Comparison of ENCODE assay signal across 19 mouse cellular contexts in genomic region chr2:157132686-157133540, GRCm38 (mm10). TPM values are rescaled to one million over a fixed set of nuclear protein-coding genes. Genes with fewer than 3 reads are reported as not detected.
DNase-seq lines count a peak whose midpoint lies in the region; ATAC-seq lines count a peak whose summit lies in the region.
"Had no signal": no experiment of that assay in that cellular context is flagged by ENCODE, and none has a peak within 500 bp of the region (broad histone marks: within the 10 kb centered on the region; RNA-seq: fewer than 3 reads in every experiment).

No protein-coding gene starts in this region.

- H3K4me1 ChIP-seq in heart, embryonic 10.5 days, result 0 out of 2 replicates have a peak, but pooled peaks cover 3% of the 10 kb centered on the region
- H3K4me1 ChIP-seq in midbrain, embryonic 11.5 days (ENCODE audit: control insufficient read depth, insufficient read depth, low read length), result peaks cover 3% of the 10 kb centered on the region; the same call in 1 of the 2 replicates
- peaks cover 9% of the 10 kb centered on the region for H3K4me1 ChIP-seq in midbrain, embryonic 15.5 days
- peaks cover 48% of the 10 kb centered on the region for H3K4me1 ChIP-seq in liver, embryonic 12.5 days

- H3K9ac ChIP-seq in midbrain, embryonic 11.5 days (ENCODE audit: low read length), result no peak overlapping the region
- H3K9ac ChIP-seq in midbrain, embryonic 15.5 days, result no peak overlapping the region
- peak overlapping the region; percentile 35; the same call in 1 of the 2 replicates for H3K9ac ChIP-seq in liver, embryonic 12.5 days
- H3K9ac ChIP-seq: embryonic facial prominence, embryonic 15.5 days; hindbrain, embryonic 15.5 days; kidney, embryonic 15.5 days; limb, embryonic 15.5 days had no signal

- peak; percentile 9 for DNase-seq in heart, embryonic 10.5 days (ENCODE audit: low spot score)
- no peak for DNase-seq in heart, adult 18-20 months
- peak; percentile 49 for DNase-seq in midbrain, embryonic 11.5 days (ENCODE audit: low spot score, missing footprints)
- DNase-seq in urinary bladder, postnatal 25 days (ENCODE audit: low spot score), result no peak
- no peak for DNase-seq in left cerebral cortex, postnatal 4 days
- DNase-seq in kidney, postnatal 14 days, result no peak
- DNase-seq: cerebellum, postnatal 36 days; layer of hippocampus, adult 9-11 months; spleen, adult 18-20 months; thymus, postnatal 14 days had no signal

- intact Hi-C loops in left cerebral cortex, postnatal 4 days (cut with DNase I), result loop anchor here (5.0 kb wide), 1 partner anchor 449 kb away; no protein-coding TSS in a partner anchor

- no peak overlapping the region for H3K27ac ChIP-seq in heart, embryonic 10.5 days
- H3K27ac ChIP-seq in midbrain, embryonic 11.5 days (ENCODE audit: low read depth, low read length), result no peak overlapping the region
- no peak overlapping the region for H3K27ac ChIP-seq in midbrain, embryonic 15.5 days
- peak overlapping the region; percentile 54; the same call in 1 of the 2 replicates for H3K27ac ChIP-seq in liver, embryonic 12.5 days
- H3K27ac ChIP-seq: embryonic facial prominence, embryonic 15.5 days; hindbrain, embryonic 15.5 days; kidney, embryonic 15.5 days; limb, embryonic 15.5 days had no signal

- no peak overlapping the region for H3K4me2 ChIP-seq in midbrain, embryonic 11.5 days
- H3K4me2 ChIP-seq in midbrain, embryonic 15.5 days, result no peak overlapping the region
- peak overlapping the region; percentile 91 for H3K4me2 ChIP-seq in liver, embryonic 12.5 days

- 66% methylated on average over 3 of the region's 3 CpGs for WGBS in heart, embryonic 10.5 days
- WGBS in midbrain, embryonic 11.5 days, result 84% methylated on average over 3 of the region's 3 CpGs
- 88% methylated on average over 3 of the region's 3 CpGs for WGBS in midbrain, embryonic 15.5 days
- WGBS in liver, embryonic 12.5 days (ENCODE audit: insufficient replicate concordance), result 65% methylated on average over 3 of the region's 3 CpGs

- no peaks in the 10 kb centered on the region for H3K9me3 ChIP-seq in heart, embryonic 10.5 days
- no peaks in the 10 kb centered on the region for H3K9me3 ChIP-seq in midbrain, embryonic 11.5 days (ENCODE audit: control insufficient read depth, low read length)
- no peaks in the 10 kb centered on the region for H3K9me3 ChIP-seq in midbrain, embryonic 15.5 days
- no peaks in the 10 kb centered on the region for H3K9me3 ChIP-seq in liver, embryonic 12.5 days (replicated peaks)
- H3K9me3 ChIP-seq: embryonic facial prominence, embryonic 15.5 days; hindbrain, embryonic 15.5 days; kidney, embryonic 15.5 days; limb, embryonic 15.5 days had no signal

- no peak overlapping the region for H3K4me3 ChIP-seq in heart, embryonic 10.5 days
- H3K4me3 ChIP-seq in midbrain, embryonic 11.5 days (ENCODE audit: low read depth, low read length), result no peak overlapping the region
- H3K4me3 ChIP-seq in midbrain, embryonic 15.5 days, result no peak overlapping the region
- H3K4me3 ChIP-seq in liver, embryonic 12.5 days, result peak overlapping the region; percentile 88; the same call in 1 of the 2 replicates

- H3K27me3 ChIP-seq in heart, embryonic 10.5 days (ENCODE audit: insufficient read depth, poor library complexity, severe bottlenecking), result no peaks in the 10 kb centered on the region
- no peaks in the 10 kb centered on the region for H3K27me3 ChIP-seq in midbrain, embryonic 11.5 days (ENCODE audit: control insufficient read depth, insufficient read depth, low read length)
- no peaks in the 10 kb centered on the region for H3K27me3 ChIP-seq in midbrain, embryonic 15.5 days (replicated peaks)
- no peaks in the 10 kb centered on the region for H3K27me3 ChIP-seq in liver, embryonic 12.5 days (replicated peaks)
- H3K27me3 ChIP-seq: embryonic facial prominence, embryonic 15.5 days; hindbrain, embryonic 15.5 days; kidney, embryonic 15.5 days; limb, embryonic 15.5 days; Patski had no signal

- no peaks in the 10 kb centered on the region for H3K36me3 ChIP-seq in heart, embryonic 10.5 days
- no peaks in the 10 kb centered on the region for H3K36me3 ChIP-seq in midbrain, embryonic 11.5 days (ENCODE audit: control insufficient read depth, insufficient read depth, low read length)
- no peaks in the 10 kb centered on the region for H3K36me3 ChIP-seq in midbrain, embryonic 15.5 days (replicated peaks)
- H3K36me3 ChIP-seq in liver, embryonic 12.5 days, result peaks cover 12% of the 10 kb centered on the region; the same call in 1 of the 2 replicates
- H3K36me3 ChIP-seq: hindbrain, embryonic 15.5 days had no signal

- no peak for ATAC-seq in midbrain, embryonic 11.5 days (ENCODE audit: low FRiP score)
- no peak for ATAC-seq in midbrain, embryonic 15.5 days (replicated peaks)
- no peak for ATAC-seq in liver, embryonic 12.5 days
- ATAC-seq: Patski had no signal

RNA-seq across cellular contexts. Expression of gene Samhd1, which starts 2.2 kb away (rescaled TPM):
- 20.3 and 26.6 TPM in 2 replicates for polyA plus RNA-seq in heart, embryonic 10.5 days (2016; fragmentation: Nextera tagmentation; extraction: Ambion mirVana)
- 10 to 100 TPM; 21.7 to 26.3 TPM for total RNA-seq in heart, adult 18-20 months (2021)
- polyA plus RNA-seq in midbrain, embryonic 11.5 days (2014; fragmentation: Nextera tagmentation; extraction: Ambion mirVana), result 21.0 and 21.7 TPM in 2 replicates
- 9.4 and 9.9 TPM in 2 replicates for polyA plus RNA-seq in midbrain, embryonic 15.5 days (2015; fragmentation: Nextera tagmentation; extraction: Ambion mirVana)
- polyA plus RNA-seq in liver, embryonic 12.5 days (2016; fragmentation: Nextera tagmentation; extraction: Ambion mirVana), result 23.0 and 24.9 TPM in 2 replicates
- total RNA-seq in left cerebral cortex, postnatal 4 days (2021), result 10 to 100 TPM; 18.0 to 18.7 TPM

RNA-seq across cellular contexts. Expression of gene Tldc2, which starts 46.1 kb away (rescaled TPM):
- polyA plus RNA-seq in heart, embryonic 10.5 days (2016; fragmentation: Nextera tagmentation; extraction: Ambion mirVana), result not detected in 2 replicates
- total RNA-seq in heart, adult 18-20 months (2021), result not detected
- polyA plus RNA-seq in midbrain, embryonic 11.5 days (2014; fragmentation: Nextera tagmentation; extraction: Ambion mirVana), result not detected in 2 replicates
- polyA plus RNA-seq in midbrain, embryonic 15.5 days (2015; fragmentation: Nextera tagmentation; extraction: Ambion mirVana), result not detected in 2 replicates
- 0.29 TPM in 1 of 2 replicates, not detected in the other for polyA plus RNA-seq in liver, embryonic 12.5 days (2016; fragmentation: Nextera tagmentation; extraction: Ambion mirVana)
- total RNA-seq in left cerebral cortex, postnatal 4 days (2021), result not detected
- total RNA-seq: adrenal gland, adult 18-20 months had no signal
- polyA plus RNA-seq: embryonic facial prominence, embryonic 15.5 days; hindbrain, embryonic 15.5 days; limb, embryonic 15.5 days; myocyte had no signal

RNA-seq across cellular contexts. Expression of gene Soga1, which starts 53.9 kb away (rescaled TPM):
- 2.2 and 3.9 TPM in 2 replicates for polyA plus RNA-seq in heart, embryonic 10.5 days (2016; fragmentation: Nextera tagmentation; extraction: Ambion mirVana)
- total RNA-seq in heart, adult 18-20 months (2021), result 10 to 100 TPM; 10.4 to 11.0 TPM
- 5.2 and 6.0 TPM in 2 replicates for polyA plus RNA-seq in midbrain, embryonic 11.5 days (2014; fragmentation: Nextera tagmentation; extraction: Ambion mirVana)
- polyA plus RNA-seq in midbrain, embryonic 15.5 days (2015; fragmentation: Nextera tagmentation; extraction: Ambion mirVana), result 6.8 and 7.1 TPM in 2 replicates
- polyA plus RNA-seq in liver, embryonic 12.5 days (2016; fragmentation: Nextera tagmentation; extraction: Ambion mirVana), result 3.4 TPM in 2 replicates
- total RNA-seq in left cerebral cortex, postnatal 4 days (2021), result 100 to 1,000 TPM; 104 to 108 TPM

Comparison
In these comparisons a context has a peak if more than half of its experiments do, and no peak if none do; other contexts are left out.
1. DNase-seq: peak in heart, embryonic 10.5 days (single experiment) and midbrain, embryonic 11.5 days (single experiment); none in heart, adult 18-20 months (0 of 2), urinary bladder, postnatal 25 days (single experiment), left cerebral cortex, postnatal 4 days (single experiment) and kidney, postnatal 14 days (single experiment).